Mouse (Mus musculus) liver, postnatal 0 days (tissue): ENCODE results near the gene Dbil5.

ENCODE experiments used
- CTCF ChIP-seq: sonication (generic); IDR thresholded peaks from 2 replicates; pipeline ENCODE4 v1.5.1; 2016; ENCODE audit warnings: antibody characterized with exemption, low read depth
- EP300 ChIP-seq: IDR thresholded peaks from 2 replicates; pipeline ENCODE4 v1.6.1; 2016; ENCODE audit warnings: antibody characterized with exemption, low read depth, mild to moderate bottlenecking

GRCm38 (mm10) chr11:76267550-76267949 is 50.1 kb downstream of the Dbil5 start:
- TF ChIP-seq EP300 (no peak), CTCF (no peak)
